Mouse (Mus musculus) thymus, adult 18-20 months (tissue): ENCODE measurements around the gene Spg7.
A peak's percentile ranks its signal among the peaks of the same experiment; 100 is the strongest.
"Not testable (repeated sequence)": the region's sequence is repeated elsewhere in the genome, so short reads cannot be mapped to it uniquely, and the experiment has no call there.

ENCODE experiments used
- DNase-seq, 2 experiments: peaks; one replicate each; pipeline ENCODE4 v3.0.0; 2022; ENCODE audit warnings: mixed read lengths in 2 of 2

Spg7 gene

GRCm38 (mm10) chr8:123062721-123063120, at the start of gene Spg7:
Gene Spg7, plus strand, starts transcription at chr8:123062942.
- no peak for DNase-seq

- DNase-seq = no peak
Observed at GRCm38 (mm10) chr8:123014429-123014828, 48.3 kb upstream of the Spg7 start.

- no peak for DNase-seq
Observed at GRCm38 (mm10) chr8:123015074-123015473, 47.7 kb upstream of the Spg7 start.

- DNase-seq = no peak
Observed at GRCm38 (mm10) chr8:123017143-123017542, 45.6 kb upstream of the Spg7 start.

- DNase-seq = no peak
Observed at GRCm38 (mm10) chr8:123018484-123019164, 44.1 kb upstream of the Spg7 start.

- no peak for DNase-seq
Observed at GRCm38 (mm10) chr8:123020084-123020483, 42.7 kb upstream of the Spg7 start.

- no peak for DNase-seq
Observed at GRCm38 (mm10) chr8:123020859-123021258, 41.9 kb upstream of the Spg7 start.

GRCm38 (mm10) chr8:123021259-123021658, 41.5 kb upstream of the Spg7 start:
- DNase-seq = no peak

GRCm38 (mm10) chr8:123022727-123023126, 40.0 kb upstream of the Spg7 start:
- no peak for DNase-seq

- DNase-seq = no peak
Observed at GRCm38 (mm10) chr8:123024226-123024625, 38.5 kb upstream of the Spg7 start.

GRCm38 (mm10) chr8:123025951-123026351, 36.8 kb upstream of the Spg7 start:
- DNase-seq = no peak

GRCm38 (mm10) chr8:123027786-123028185, 35.0 kb upstream of the Spg7 start:
- no peak for DNase-seq

- DNase-seq = not testable (repeated sequence)
Observed at GRCm38 (mm10) chr8:123030091-123030490, 32.7 kb upstream of the Spg7 start.

GRCm38 (mm10) chr8:123031321-123031978, 31.3 kb upstream of the Spg7 start:
- DNase-seq = no peak

- peak in 1 of 2 experiments; percentile 45 for DNase-seq
Observed at GRCm38 (mm10) chr8:123032730-123033129, 30.0 kb upstream of the Spg7 start.

GRCm38 (mm10) chr8:123033431-123033830, 29.3 kb upstream of the Spg7 start:
- DNase-seq = no peak

GRCm38 (mm10) chr8:123034171-123034570, 28.6 kb upstream of the Spg7 start:
- DNase-seq = peak; percentile 57 to 77

GRCm38 (mm10) chr8:123036956-123037355, 25.8 kb upstream of the Spg7 start:
- peak in 1 of 2 experiments; percentile 43 for DNase-seq

- DNase-seq = no peak
Observed at GRCm38 (mm10) chr8:123037487-123037886, 25.3 kb upstream of the Spg7 start.

GRCm38 (mm10) chr8:123038351-123038750, 24.4 kb upstream of the Spg7 start:
- DNase-seq = no peak

- no peak for DNase-seq
Observed at GRCm38 (mm10) chr8:123039376-123040109, 23.2 kb upstream of the Spg7 start.

GRCm38 (mm10) chr8:123040110-123040650, 22.6 kb upstream of the Spg7 start:
- no peak for DNase-seq

- DNase-seq = peak; percentile 48 to 75
Observed at GRCm38 (mm10) chr8:123041008-123041773, 21.6 kb upstream of the Spg7 start.
